Mouse (Mus musculus): ENCODE measurements around the gene Gm20481. TPM values are rescaled to one million over a fixed set of nuclear protein-coding genes. Genes with fewer than 3 reads are reported as not detected.

Gm20481 gene
- total RNA-seq, 4 experiments from 2014 or later, result 0.73 TPM; not detected in 3

Other genes with a start within 250 kb of the Gm20481 start
- 100 to 1,000 TPM; 116 to 180 (median 142) TPM for gene C4b, start 226.0 kb upstream of the Gm20481 start, total RNA-seq (2022)
- over 10,000 TPM in 2 of 4 experiments, 1,000 to 10,000 TPM in 2; 6,868 to 18,233 (median 12,184) TPM for gene Cyp21a1, start 165.4 kb upstream of the Gm20481 start, total RNA-seq (2022)
- 10 to 100 TPM; 43.2 to 75.9 (median 64.6) TPM for gene Stk19, start 133.0 kb upstream of the Gm20481 start, total RNA-seq (2022)
- 10 to 100 TPM; 48.2 to 76.5 (median 67.0) TPM for gene Dxo, start 132.9 kb upstream of the Gm20481 start, total RNA-seq (2022)
- gene Skiv2l, start 119.7 kb upstream of the Gm20481 start, total RNA-seq (2022), result 10 to 100 TPM; 67.2 to 85.0 (median 83.5) TPM
- 10 to 100 TPM; 41.7 to 59.8 (median 53.8) TPM for gene Nelfe, start 119.5 kb upstream of the Gm20481 start, total RNA-seq (2022)
- gene Cfb, start 107.4 kb upstream of the Gm20481 start, total RNA-seq (2022), result 10 to 100 TPM in 3 of 4 experiments, 1 to 10 TPM in 1; 9.5 to 29.5 (median 17.1) TPM
- 10 to 100 TPM; 15.0 to 21.0 (median 18.0) TPM for gene Zbtb12, start 90.4 kb upstream of the Gm20481 start, total RNA-seq (2022)
- under 1 TPM in 1 of 4 experiments, not detected in 3; 0.89 TPM for gene Gm20547, start 87.9 kb upstream of the Gm20481 start, total RNA-seq (2022)
- 100 to 1,000 TPM in 3 of 4 experiments, 10 to 100 TPM in 1; 86.8 to 164 (median 129) TPM for gene C2, start 71.6 kb upstream of the Gm20481 start, total RNA-seq (2022)
- 100 to 1,000 TPM; 148 to 179 (median 173) TPM for gene Ehmt2, start 71.4 kb upstream of the Gm20481 start, total RNA-seq (2022)
- gene Slc44a4, start 55.4 kb upstream of the Gm20481 start, total RNA-seq (2022), result 1 to 10 TPM in 2 of 4 experiments, under 1 TPM in 2; 0.73 to 1.8 (median 1.1) TPM
- gene Neu1, start 38.7 kb upstream of the Gm20481 start, total RNA-seq (2022), result 10 to 100 TPM; 27.3 to 39.4 (median 28.1) TPM
- 100 to 1,000 TPM in 1 of 4 experiments, 10 to 100 TPM in 3; 24.5 to 115 (median 36.0) TPM for gene Hspa1b, start 10.7 kb upstream of the Gm20481 start, total RNA-seq (2022)
- gene Hspa1a, start 2.2 kb downstream of the Gm20481 start, total RNA-seq (2022), result 10 to 100 TPM; 11.9 to 35.8 (median 14.4) TPM
- under 1 TPM; 0.14 to 0.25 (median 0.17) TPM for gene Hspa1l, start 2.8 kb downstream of the Gm20481 start, total RNA-seq (2022)
- 10 to 100 TPM; 28.2 to 35.4 (median 30.1) TPM for gene Lsm2, start 11.9 kb downstream of the Gm20481 start, total RNA-seq (2022)
- gene Vars, start 31.1 kb downstream of the Gm20481 start, total RNA-seq (2022), result 10 to 100 TPM; 57.9 to 76.0 (median 67.7) TPM
- gene Vwa7, start 46.7 kb downstream of the Gm20481 start, total RNA-seq (2022), result 1 to 10 TPM in 2 of 4 experiments, under 1 TPM in 2; 0.75 to 1.8 (median 1.2) TPM
- gene Sapcd1, start 58.1 kb downstream of the Gm20481 start, total RNA-seq (2022), result 1 to 10 TPM in 2 of 4 experiments, under 1 TPM in 2; 0.91 to 2.8 (median 0.99) TPM
- gene Msh5, start 76.8 kb downstream of the Gm20481 start, total RNA-seq (2022), result 1 to 10 TPM in 3 of 4 experiments, under 1 TPM in 1; 0.73 to 4.0 (median 2.2) TPM
- 100 to 1,000 TPM in 2 of 4 experiments, 10 to 100 TPM in 2; 83.2 to 134 (median 113) TPM for gene Clic1, start 80.1 kb downstream of the Gm20481 start, total RNA-seq (2022)
- gene Ddah2, start 89.1 kb downstream of the Gm20481 start, total RNA-seq (2022), result 10 to 100 TPM; 12.4 to 29.5 (median 21.6) TPM
- not detected for gene Ly6g6c, start 95.5 kb downstream of the Gm20481 start, total RNA-seq (2022)
- gene Mpig6b, start 96.3 kb downstream of the Gm20481 start, total RNA-seq (2022), result not detected
- gene Ly6g6e, start 107.0 kb downstream of the Gm20481 start, total RNA-seq (2022), result not detected
- under 1 TPM in 2 of 4 experiments, not detected in 2; 0.46 to 0.68 TPM for gene Ly6g6d, start 108.2 kb downstream of the Gm20481 start, total RNA-seq (2022)
- not detected for gene Ly6g6f, start 115.7 kb downstream of the Gm20481 start, total RNA-seq (2022)
- 100 to 1,000 TPM in 2 of 4 experiments, 10 to 100 TPM in 2; 79.4 to 124 (median 103) TPM for gene Abhd16a, start 119.4 kb downstream of the Gm20481 start, total RNA-seq (2022)
- not detected for gene Ly6g5c, start 138.4 kb downstream of the Gm20481 start, total RNA-seq (2022)
- gene Ly6g5b, start 145.5 kb downstream of the Gm20481 start, total RNA-seq (2022), result under 1 TPM in 3 of 4 experiments, not detected in 1; 0.38 to 0.91 (median 0.40) TPM
- 10 to 100 TPM; 12.6 to 17.9 (median 14.5) TPM for gene Gpank1, start 151.5 kb downstream of the Gm20481 start, total RNA-seq (2022)
- 100 to 1,000 TPM; 196 to 224 (median 222) TPM for gene Csnk2b, start 152.1 kb downstream of the Gm20481 start, total RNA-seq (2022)
- gene D17H6S53E, start 156.5 kb downstream of the Gm20481 start, total RNA-seq (2022), result 10 to 100 TPM; 29.3 to 41.2 (median 39.6) TPM
- under 1 TPM in 2 of 4 experiments, not detected in 2; 0.28 to 0.32 TPM for gene Apom, start 162.1 kb downstream of the Gm20481 start, total RNA-seq (2022)
- 100 to 1,000 TPM; 354 to 477 (median 417) TPM for gene Bag6, start 165.3 kb downstream of the Gm20481 start, total RNA-seq (2022)
- gene Prrc2a, start 195.0 kb downstream of the Gm20481 start, total RNA-seq (2022), result 100 to 1,000 TPM; 241 to 340 (median 274) TPM
- 10 to 100 TPM in 2 of 4 experiments, 1 to 10 TPM in 2; 5.5 to 14.5 (median 10.5) TPM for gene Aif1, start 206.2 kb downstream of the Gm20481 start, total RNA-seq (2022)
- 10 to 100 TPM in 1 of 4 experiments, 1 to 10 TPM in 3; 4.7 to 11.3 (median 8.2) TPM for gene Lst1, start 218.5 kb downstream of the Gm20481 start, total RNA-seq (2022)
- gene Ltb, start 224.5 kb downstream of the Gm20481 start, total RNA-seq (2022), result 10 to 100 TPM in 1 of 4 experiments, 1 to 10 TPM in 3; 1.3 to 10.3 (median 4.5) TPM
- gene Tnf, start 232.1 kb downstream of the Gm20481 start, total RNA-seq (2022), result 1 to 10 TPM in 2 of 4 experiments, under 1 TPM in 2; 0.56 to 2.2 (median 0.89) TPM
- gene Lta, start 235.4 kb downstream of the Gm20481 start, total RNA-seq (2022), result 1 to 10 TPM in 1 of 4 experiments, under 1 TPM in 3; 0.28 to 1.1 (median 0.63) TPM